Mouse (Mus musculus) midbrain, embryonic 15.5 days (tissue): Measurements from ENCODE around the gene Nfix. TPM values are rescaled to one million over a fixed set of nuclear protein-coding genes. Genes with fewer than 3 reads are reported as not detected.

Experiments used
- ATAC-seq: fragments of 200-750 bp; cut with Nextera tagmentation; replicated peaks from 2 replicates; pipeline ENCODE4 v1.8.0; 2017; ENCODE audit warnings: moderate TSS enrichment
- H3K27ac ChIP-seq: fragments of 300-500 bp; sonication (generic); 2 replicates; pipeline ENCODE4 v1.5.1; 2015; ENCODE audit warnings: mild to moderate bottlenecking, inconsistent platforms
- H3K27me3 ChIP-seq: fragments of 300-500 bp; sonication (generic); replicated peaks from 2 replicates; pipeline ENCODE4 v1.6.1; 2015; ENCODE audit warnings: inconsistent platforms
- H3K36me3 ChIP-seq: fragments of 300-500 bp; sonication (generic); replicated peaks from 2 replicates; pipeline ENCODE4 v1.6.1; 2015; ENCODE audit warnings: inconsistent platforms
- H3K4me1 ChIP-seq: fragments of 300-500 bp; sonication (generic); 2 replicates; pipeline ENCODE4 v1.6.1; 2015; ENCODE audit warnings: inconsistent platforms
- H3K4me2 ChIP-seq: fragments of 300-500 bp; sonication (generic); 2 replicates; pipeline ENCODE4 v1.6.1; 2015; ENCODE audit warnings: inconsistent platforms, mild to moderate bottlenecking, moderate library complexity
- H3K4me3 ChIP-seq: fragments of 300-500 bp; sonication (generic); 2 replicates; pipeline ENCODE4 v1.5.1; 2015; ENCODE audit warnings: mild to moderate bottlenecking, inconsistent platforms
- H3K9ac ChIP-seq: fragments of 300-500 bp; sonication (generic); 2 replicates; pipeline ENCODE4 v1.6.1; 2015; ENCODE audit warnings: mild to moderate bottlenecking, inconsistent platforms
- H3K9me3 ChIP-seq: fragments of 300-500 bp; sonication (generic); 2 replicates; pipeline ENCODE4 v1.6.1; 2016; ENCODE audit warnings: inconsistent platforms
- WGBS: fragments of 180-500 bp; shearing (Covaris S2); methylation state at CpG from one replicate; pipeline ENCODE4 v1.1.7; 2015; ENCODE audit warnings: mixed read lengths; 5-methylcytosine and 5-hydroxymethylcytosine counted together
- polyA plus RNA-seq: library from polyadenylated mRNA; unstranded; fragments of >200 nt; fragmentation: Nextera tagmentation; extraction: Ambion mirVana; gene quantifications from 2 replicates; pipeline ENCODE4 v1.2.1, GENCODE M21; 2015

Gene Nfix
- polyA plus RNA-seq, 1 experiment from 2014 or later: 48.6 TPM

GRCm38 (mm10) chr8:84823653-84824052 is 23.5 kb upstream of the Nfix start:
- Histone ChIP-seq H3K9ac (peak overlapping the region; percentile 39), H3K36me3 (no peaks in the 10 kb centered on the region), H3K27me3 (no peaks in the 10 kb centered on the region; the same call in 1 of the 2 replicates), H3K4me2 (peak overlapping the region; percentile 54), H3K9me3 (no peaks in the 10 kb centered on the region), H3K4me3 (peak overlapping the region; percentile 30), H3K27ac (no peak overlapping the region), H3K4me1 (peaks cover 8% of the 10 kb centered on the region)
- under 1% methylated on average over 18 of the region's 18 CpGs for WGBS
- peak; percentile 90 for ATAC-seq

- Histone ChIP-seq H3K4me2 (peak within 1 kb of the TSS; percentile 54), H3K9ac (peak within 1 kb of the TSS; percentile 39), H3K27me3 (no peaks in the 10 kb centered on the region; the same call in 1 of the 2 replicates), H3K4me1 (peaks cover 8% of the 10 kb centered on the region), H3K4me3 (peak within 1 kb of the TSS; percentile 30), H3K36me3 (no peaks in the 10 kb centered on the region), H3K9me3 (no peaks in the 10 kb centered on the region), H3K27ac (no peak within 1 kb of the TSS)
- WGBS: 27% methylated on average over 3 of the region's 3 CpGs
- ATAC-seq: no peak
These were observed 22.6 kb upstream of the Nfix start, which contains the start of gene Dand5 for GRCm38 (mm10) chr8:84822723-84823122. Dand5 (minus strand) TSS chr8:84822823.

GRCm38 (mm10) chr8:84816117-84816516 is 16.0 kb upstream of the Nfix start:
- H3K27ac ChIP-seq: no peak overlapping the region

GRCm38 (mm10) chr8:84815547-84815946 is 15.4 kb upstream of the Nfix start:
- H3K4me1 ChIP-seq: peaks cover 22% of the 10 kb centered on the region
- H3K4me2 ChIP-seq: no peak overlapping the region
- ATAC-seq: peak; percentile 18
- peaks cover 14% of the 10 kb centered on the region for H3K27me3 ChIP-seq
- 11% methylated on average over 9 of the region's 9 CpGs for WGBS
- peak overlapping the region; percentile 58 for H3K27ac ChIP-seq
- H3K9me3 ChIP-seq: no peaks in the 10 kb centered on the region
- H3K36me3 ChIP-seq: no peaks in the 10 kb centered on the region
- H3K9ac ChIP-seq: no peak overlapping the region
- no peak overlapping the region for H3K4me3 ChIP-seq

More at GRCm38 (mm10) chr8:84816117-84816516, 16.0 kb upstream of the Nfix start:
- Histone ChIP-seq H3K27me3 (peaks cover 14% of the 10 kb centered on the region), H3K36me3 (no peaks in the 10 kb centered on the region), H3K4me2 (no peak overlapping the region), H3K4me1 (peaks cover 17% of the 10 kb centered on the region), H3K4me3 (no peak overlapping the region), H3K9me3 (no peaks in the 10 kb centered on the region), H3K9ac (no peak overlapping the region)
- WGBS: 79% methylated on average over 17 of the region's 17 CpGs
- no peak for ATAC-seq

GRCm38 (mm10) chr8:84814555-84815441 is 14.7 kb upstream of the Nfix start:
- Histone ChIP-seq H3K9me3 (no peaks in the 10 kb centered on the region), H3K4me3 (no peak overlapping the region), H3K27ac (peak overlapping the region; percentile 58), H3K27me3 (peaks cover 14% of the 10 kb centered on the region), H3K4me2 (no peak overlapping the region), H3K4me1 (peaks cover 22% of the 10 kb centered on the region), H3K36me3 (no peaks in the 10 kb centered on the region), H3K9ac (0 out of 2 replicates have a peak overlapping the region, but pooled peaks have one; percentile 6)
- ATAC-seq: peak; percentile 43
- 37% methylated on average over 19 of the region's 19 CpGs for WGBS

- Histone ChIP-seq H3K9ac (0 out of 2 replicates have a peak overlapping the region, but pooled peaks have one; percentile 6), H3K36me3 (no peaks in the 10 kb centered on the region), H3K4me2 (no peak overlapping the region), H3K9me3 (no peaks in the 10 kb centered on the region), H3K4me3 (no peak overlapping the region), H3K4me1 (peaks cover 26% of the 10 kb centered on the region), H3K27ac (peak overlapping the region; percentile 56; the same call in 1 of the 2 replicates), H3K27me3 (peaks cover 19% of the 10 kb centered on the region)
- peak; percentile 15 for ATAC-seq
- 73% methylated on average over 11 of the region's 11 CpGs for WGBS
These were observed 14.1 kb upstream of the Nfix start for GRCm38 (mm10) chr8:84814240-84814554.

- Histone ChIP-seq H3K4me2 (no peak overlapping the region), H3K9ac (no peak overlapping the region), H3K27me3 (peaks cover 23% of the 10 kb centered on the region), H3K36me3 (no peaks in the 10 kb centered on the region), H3K9me3 (no peaks in the 10 kb centered on the region), H3K27ac (peak overlapping the region; percentile 56; the same call in 1 of the 2 replicates), H3K4me3 (no peak overlapping the region), H3K4me1 (peaks cover 26% of the 10 kb centered on the region)
- 93% methylated on average over 3 of the region's 3 CpGs for WGBS
- ATAC-seq: no peak
These were observed 13.7 kb upstream of the Nfix start for GRCm38 (mm10) chr8:84813830-84814229.

- Histone ChIP-seq H3K36me3 (no peaks in the 10 kb centered on the region), H3K27me3 (peaks cover 27% of the 10 kb centered on the region), H3K4me2 (no peak overlapping the region), H3K9me3 (no peaks in the 10 kb centered on the region), H3K27ac (peak overlapping the region; percentile 42; the same call in 1 of the 2 replicates), H3K4me1 (peaks cover 26% of the 10 kb centered on the region), H3K9ac (no peak overlapping the region), H3K4me3 (no peak overlapping the region)
- WGBS: under 1% methylated on average over 5 of the region's 5 CpGs
- ATAC-seq: no peak
These were observed 12.9 kb upstream of the Nfix start for GRCm38 (mm10) chr8:84813059-84813458.

GRCm38 (mm10) chr8:84811303-84811702 is 11.2 kb upstream of the Nfix start:
- H3K4me1 ChIP-seq: peaks cover 26% of the 10 kb centered on the region
- H3K9me3 ChIP-seq: no peaks in the 10 kb centered on the region
- H3K27ac ChIP-seq: peak overlapping the region; percentile 65
- ATAC-seq: no peak
- H3K4me2 ChIP-seq: peak overlapping the region; percentile 59
- H3K9ac ChIP-seq: peak overlapping the region; percentile 25
- WGBS: 9% methylated on average over 10 of the region's 10 CpGs
- H3K36me3 ChIP-seq: no peaks in the 10 kb centered on the region
- H3K4me3 ChIP-seq: peak overlapping the region; percentile 36
- H3K27me3 ChIP-seq: peaks cover 27% of the 10 kb centered on the region

- peak; percentile 86 for ATAC-seq
- Histone ChIP-seq H3K4me3 (peak overlapping the region; percentile 36), H3K4me1 (peaks cover 26% of the 10 kb centered on the region), H3K27ac (peak overlapping the region; percentile 65), H3K4me2 (peak overlapping the region; percentile 59), H3K27me3 (peaks cover 28% of the 10 kb centered on the region), H3K9ac (peak overlapping the region; percentile 25), H3K36me3 (no peaks in the 10 kb centered on the region), H3K9me3 (no peaks in the 10 kb centered on the region)
- under 1% methylated on average over 32 of the region's 32 CpGs for WGBS
These were observed 10.8 kb upstream of the Nfix start for GRCm38 (mm10) chr8:84810896-84811295.

- ATAC-seq: no peak
- WGBS: 74% methylated on average over 5 of the region's 5 CpGs
- peaks cover 38% of the 10 kb centered on the region for H3K27me3 ChIP-seq
- no peak overlapping the region for H3K4me2 ChIP-seq
- no peak overlapping the region for H3K9ac ChIP-seq
- H3K4me3 ChIP-seq: no peak overlapping the region
- peaks cover 21% of the 10 kb centered on the region for H3K4me1 ChIP-seq
- no peaks in the 10 kb centered on the region for H3K36me3 ChIP-seq
- no peak overlapping the region for H3K27ac ChIP-seq
- H3K9me3 ChIP-seq: no peaks in the 10 kb centered on the region
These were observed 9.8 kb upstream of the Nfix start for GRCm38 (mm10) chr8:84809941-84810280.

GRCm38 (mm10) chr8:84809109-84809940 is 9.2 kb upstream of the Nfix start:
- Histone ChIP-seq H3K27ac (no peak overlapping the region), H3K4me3 (no peak overlapping the region), H3K9me3 (no peaks in the 10 kb centered on the region), H3K9ac (no peak overlapping the region), H3K27me3 (peaks cover 42% of the 10 kb centered on the region), H3K4me2 (no peak overlapping the region), H3K36me3 (no peaks in the 10 kb centered on the region), H3K4me1 (peaks cover 15% of the 10 kb centered on the region)
- 62% methylated on average over 12 of the region's 12 CpGs for WGBS
- ATAC-seq: no peak
